Mouse (Mus musculus): Measurements from ENCODE around the gene Ttf2. TPM values are rescaled to one million over a fixed set of nuclear protein-coding genes. Genes with fewer than 3 reads are reported as not detected.
A peak's percentile ranks its signal among the peaks of the same experiment; 100 is the strongest.

The Ttf2 gene
- polyA plus RNA-seq, 1 experiment from 2014 or later: 8.2 TPM

- 0 out of 2 replicates have a peak, but pooled peaks cover 9% of the 10 kb centered on the region for H3K4me1 ChIP-seq (replicated peaks)
- ATAC-seq (replicated peaks; ENCODE audit: insufficient number of reproducible peaks, insufficient read depth, low FRiP score, low read depth): no peak
- WGBS: 48% methylated on average over 6 of the region's 6 CpGs
- H3K4me2 ChIP-seq: no peak overlapping the region
- H3K36me3 ChIP-seq: no peaks in the 10 kb centered on the region
- no peak overlapping the region for H3K4me3 ChIP-seq
- no peaks in the 10 kb centered on the region for H3K9me3 ChIP-seq (replicated peaks)
- H3K9ac ChIP-seq: no peak overlapping the region
- no peak overlapping the region for H3K27ac ChIP-seq
- H3K27me3 ChIP-seq: no peaks in the 10 kb centered on the region
Observed at GRCm38 (mm10) chr3:101005392-101005791, 35.9 kb upstream of the Ttf2 start.

DNA sequence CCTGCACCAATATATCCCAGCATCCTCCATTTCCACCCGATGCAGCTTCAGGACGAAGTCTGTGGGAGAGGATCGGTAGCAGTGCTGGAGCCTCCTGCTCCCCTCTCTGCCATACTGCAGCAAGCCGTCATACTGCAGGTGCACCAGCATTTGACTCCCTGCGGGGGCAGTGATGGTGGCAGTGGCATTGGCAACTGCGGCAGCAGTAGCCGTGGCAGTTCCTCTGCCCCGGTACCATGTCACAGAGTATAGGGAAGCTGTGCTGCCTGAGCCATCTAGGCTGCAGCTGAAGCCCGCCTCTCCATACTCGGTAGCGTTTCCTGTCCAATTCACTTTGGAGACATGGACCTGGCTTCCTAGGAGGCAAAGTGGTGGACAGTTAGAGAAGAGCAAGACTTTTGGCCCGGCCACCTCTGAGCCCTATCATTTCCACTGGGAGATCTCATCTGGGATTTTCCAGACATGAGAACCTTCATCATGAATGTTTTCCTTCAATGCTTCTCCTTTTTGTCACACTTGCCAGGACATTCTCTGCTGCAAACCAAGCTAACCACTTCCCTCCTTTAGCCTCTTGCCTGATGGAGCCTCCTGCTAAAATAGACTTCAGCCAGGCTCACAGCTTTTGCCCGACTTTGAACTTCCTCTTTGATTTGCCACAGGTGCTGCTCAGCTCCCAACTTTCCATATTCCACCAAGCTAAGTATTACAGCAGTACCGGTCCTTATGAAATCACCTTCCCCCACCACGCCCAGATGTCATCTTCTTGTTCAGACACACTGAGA, 34.3 kb upstream of the Ttf2 start:
- Histone ChIP-seq H3K9me3 (replicated peaks) (no peaks in the 10 kb centered on the region), H3K36me3 (no peaks in the 10 kb centered on the region), H3K27me3 (no peaks in the 10 kb centered on the region), H3K9ac (no peak overlapping the region), H3K4me3 (no peak overlapping the region), H3K4me1 (replicated peaks) (peaks cover 14% of the 10 kb centered on the region), H3K27ac (no peak overlapping the region), H3K4me2 (no peak overlapping the region)
- no peak for ATAC-seq (replicated peaks; ENCODE audit: insufficient number of reproducible peaks, insufficient read depth, low FRiP score, low read depth)
- WGBS: 76% methylated on average over 15 of the region's 15 CpGs

- WGBS: 24% methylated on average over 2 of the region's 2 CpGs
- H3K36me3 ChIP-seq: no peaks in the 10 kb centered on the region
- H3K4me2 ChIP-seq: no peak overlapping the region
- no peak overlapping the region for H3K4me3 ChIP-seq
- no peaks in the 10 kb centered on the region for H3K9me3 ChIP-seq (replicated peaks)
- H3K9ac ChIP-seq: no peak overlapping the region
- no peak for ATAC-seq (replicated peaks; ENCODE audit: insufficient number of reproducible peaks, insufficient read depth, low FRiP score, low read depth)
- no peaks in the 10 kb centered on the region for H3K27me3 ChIP-seq
- H3K4me1 ChIP-seq (replicated peaks): peaks cover 22% of the 10 kb centered on the region
- H3K27ac ChIP-seq: no peak overlapping the region
Observed at GRCm38 (mm10) chr3:100999732-101000131, 30.3 kb upstream of the Ttf2 start.

GRCm38 (mm10) chr3:100998904-100999340, 29.5 kb upstream of the Ttf2 start:
- Histone ChIP-seq H3K36me3 (no peaks in the 10 kb centered on the region), H3K27ac (0 out of 2 replicates have a peak overlapping the region, but pooled peaks have one; percentile 19), H3K4me2 (no peak overlapping the region), H3K4me1 (replicated peaks) (peaks cover 29% of the 10 kb centered on the region), H3K9ac (no peak overlapping the region), H3K4me3 (no peak overlapping the region), H3K9me3 (replicated peaks) (no peaks in the 10 kb centered on the region), H3K27me3 (no peaks in the 10 kb centered on the region)
- 19% methylated on average over 6 of the region's 6 CpGs for WGBS
- ATAC-seq (replicated peaks; ENCODE audit: insufficient number of reproducible peaks, insufficient read depth, low FRiP score, low read depth): peak; percentile 27

- no peaks in the 10 kb centered on the region for H3K36me3 ChIP-seq
- H3K9ac ChIP-seq: no peak overlapping the region
- 55% methylated on average over 10 of the region's 10 CpGs for WGBS
- peaks cover 36% of the 10 kb centered on the region for H3K4me1 ChIP-seq (replicated peaks)
- 0 out of 2 replicates have a peak overlapping the region, but pooled peaks have one; percentile 1 for H3K4me2 ChIP-seq
- H3K4me3 ChIP-seq: no peak overlapping the region
- H3K27me3 ChIP-seq: no peaks in the 10 kb centered on the region
- ATAC-seq (replicated peaks; ENCODE audit: insufficient number of reproducible peaks, insufficient read depth, low FRiP score, low read depth): 0 out of 2 replicates have a peak, but pooled peaks have one; percentile 36
- H3K27ac ChIP-seq: peak overlapping the region; percentile 19
- H3K9me3 ChIP-seq (replicated peaks): no peaks in the 10 kb centered on the region
Observed at GRCm38 (mm10) chr3:100997785-100998570, 28.5 kb upstream of the Ttf2 start.

- 79% methylated on average over 4 of the region's 4 CpGs for WGBS
- no peaks in the 10 kb centered on the region for H3K27me3 ChIP-seq
- H3K4me1 ChIP-seq (replicated peaks): peaks cover 36% of the 10 kb centered on the region
- H3K9ac ChIP-seq: no peak overlapping the region
- H3K4me3 ChIP-seq: no peak overlapping the region
- no peak for ATAC-seq (replicated peaks; ENCODE audit: insufficient number of reproducible peaks, insufficient read depth, low FRiP score, low read depth)
- H3K36me3 ChIP-seq: no peaks in the 10 kb centered on the region
- H3K4me2 ChIP-seq: no peak overlapping the region
- H3K27ac ChIP-seq: no peak overlapping the region
- no peaks in the 10 kb centered on the region for H3K9me3 ChIP-seq (replicated peaks)
Observed at GRCm38 (mm10) chr3:100994252-100994651, 24.8 kb upstream of the Ttf2 start.

DNA sequence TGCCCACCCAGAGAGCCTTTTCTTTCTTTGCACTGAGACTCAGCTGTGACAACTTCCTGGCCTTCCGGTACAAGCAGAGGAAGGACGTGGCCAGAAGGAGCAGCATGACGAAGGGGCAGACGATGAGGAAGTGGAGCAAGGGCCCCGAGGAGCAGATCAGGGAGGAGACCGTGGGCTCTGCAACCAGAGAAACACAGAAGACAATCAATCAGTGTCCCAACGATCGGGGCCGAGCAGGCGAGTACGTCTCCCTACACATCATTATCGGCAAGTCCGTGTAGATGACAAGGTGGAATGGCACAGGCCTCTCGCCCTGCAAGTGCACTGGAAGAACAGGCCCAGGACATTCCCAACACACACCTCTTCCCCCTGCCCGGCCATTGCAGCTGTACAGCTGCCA, 24.3 kb upstream of the Ttf2 start:
- Histone ChIP-seq H3K4me3 (no peak overlapping the region), H3K4me2 (peak overlapping the region; percentile 5; the same call in 1 of the 2 replicates), H3K9me3 (replicated peaks) (no peaks in the 10 kb centered on the region), H3K27me3 (no peaks in the 10 kb centered on the region), H3K36me3 (no peaks in the 10 kb centered on the region), H3K27ac (peak overlapping the region; percentile 45), H3K9ac (no peak overlapping the region), H3K4me1 (replicated peaks) (peaks cover 31% of the 10 kb centered on the region)
- WGBS: 32% methylated on average over 15 of the region's 15 CpGs
- no peak for ATAC-seq (replicated peaks; ENCODE audit: insufficient number of reproducible peaks, insufficient read depth, low FRiP score, low read depth)

GRCm38 (mm10) chr3:100993158-100993557, 23.7 kb upstream of the Ttf2 start:
- Histone ChIP-seq H3K27me3 (no peaks in the 10 kb centered on the region), H3K4me1 (replicated peaks) (peaks cover 26% of the 10 kb centered on the region), H3K9me3 (replicated peaks) (no peaks in the 10 kb centered on the region), H3K4me3 (no peak overlapping the region), H3K9ac (no peak overlapping the region), H3K27ac (peak overlapping the region; percentile 45), H3K36me3 (no peaks in the 10 kb centered on the region), H3K4me2 (no peak overlapping the region)
- ATAC-seq (replicated peaks; ENCODE audit: insufficient number of reproducible peaks, insufficient read depth, low FRiP score, low read depth): no peak
- 47% methylated on average over 7 of the region's 7 CpGs for WGBS

GRCm38 (mm10) chr3:100990231-100990630, 20.8 kb upstream of the Ttf2 start:
- H3K27ac ChIP-seq: no peak overlapping the region
- H3K27me3 ChIP-seq: no peaks in the 10 kb centered on the region
- ATAC-seq (replicated peaks; ENCODE audit: insufficient number of reproducible peaks, insufficient read depth, low FRiP score, low read depth): no peak
- no peak overlapping the region for H3K4me2 ChIP-seq
- H3K9ac ChIP-seq: no peak overlapping the region
- no peak overlapping the region for H3K4me3 ChIP-seq
- WGBS: 60% methylated on average over 1 of the region's 1 CpGs
- H3K4me1 ChIP-seq (replicated peaks): peaks cover 14% of the 10 kb centered on the region
- no peaks in the 10 kb centered on the region for H3K36me3 ChIP-seq
- no peaks in the 10 kb centered on the region for H3K9me3 ChIP-seq (replicated peaks)

DNA sequence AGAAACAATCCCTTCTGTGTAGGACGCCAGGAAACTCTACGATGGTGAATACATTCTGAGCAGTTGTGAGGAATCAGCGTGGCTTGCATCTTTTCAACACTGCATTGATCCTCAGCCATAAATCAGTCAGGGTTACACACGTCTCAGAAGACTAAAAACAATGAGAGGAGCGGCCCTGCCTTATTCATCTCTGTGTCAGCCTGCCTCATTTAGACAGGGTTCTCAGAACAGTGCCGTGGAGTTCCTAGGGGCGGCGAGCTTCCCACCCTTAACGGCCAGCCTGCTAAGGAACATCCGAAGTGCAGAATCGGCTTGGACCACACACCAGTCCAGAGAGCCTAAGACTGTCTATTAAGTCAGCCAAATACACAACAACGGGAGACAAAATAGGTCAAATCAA, 20.0 kb upstream of the Ttf2 start:
- peaks cover 18% of the 10 kb centered on the region for H3K4me1 ChIP-seq (replicated peaks)
- 66% methylated on average over 12 of the region's 12 CpGs for WGBS

GRCm38 (mm10) chr3:100979290-100979689, 9.8 kb upstream of the Ttf2 start:
- Histone ChIP-seq H3K4me2 (no peak overlapping the region), H3K27ac (no peak overlapping the region), H3K9ac (no peak overlapping the region), H3K4me3 (no peak overlapping the region), H3K4me1 (replicated peaks) (no peaks in the 10 kb centered on the region), H3K9me3 (replicated peaks) (no peaks in the 10 kb centered on the region), H3K36me3 (no peaks in the 10 kb centered on the region), H3K27me3 (no peaks in the 10 kb centered on the region)
- ATAC-seq (replicated peaks; ENCODE audit: insufficient number of reproducible peaks, insufficient read depth, low FRiP score, low read depth): no peak
- 66% methylated on average over 8 of the region's 8 CpGs for WGBS

More for the DNA sequence above, 20.0 kb upstream of the Ttf2 start:
- H3K27me3 ChIP-seq: no peaks in the 10 kb centered on the region
- H3K9me3 ChIP-seq (replicated peaks): no peaks in the 10 kb centered on the region
- no peak overlapping the region for H3K4me2 ChIP-seq
- no peak overlapping the region for H3K27ac ChIP-seq
- no peak overlapping the region for H3K4me3 ChIP-seq
- H3K36me3 ChIP-seq: no peaks in the 10 kb centered on the region
- no peak for ATAC-seq (replicated peaks; ENCODE audit: insufficient number of reproducible peaks, insufficient read depth, low FRiP score, low read depth)
- no peak overlapping the region for H3K9ac ChIP-seq

Data from heart, embryonic 15.5 days (tissue).